Mouse (Mus musculus): ENCODE results near the gene Tbcb.

DNA sequence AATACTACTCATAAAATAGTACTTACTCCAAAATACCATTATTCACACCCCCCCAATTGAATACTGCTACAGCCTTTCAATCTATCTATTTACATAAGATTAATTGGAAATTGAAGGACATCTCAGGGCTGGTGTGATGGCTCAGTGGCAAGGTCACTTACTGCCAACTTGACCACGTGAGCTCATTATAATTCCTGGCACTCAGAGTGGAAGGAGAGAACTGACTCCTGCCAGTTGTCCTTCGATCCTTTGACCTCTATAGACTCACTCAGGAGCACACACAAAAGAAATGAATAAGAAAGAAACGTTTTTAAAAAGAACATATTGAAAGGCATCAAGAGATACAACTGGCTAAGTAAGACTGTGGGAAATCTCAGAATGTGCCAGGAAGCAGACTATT, 16.2 kb downstream of the Tbcb start:
- no peak for TF ChIP-seq POLR2A (IDR thresholded peaks at IDR 0.05; ENCODE audit: borderline replicate concordance, low read depth, low read length)
- TF ChIP-seq CTCF (IDR thresholded peaks at IDR 0.05; ENCODE audit: low read depth, low read length) = no peak

Data from bone marrow macrophage, adult 2 months (primary cell).